Mouse (Mus musculus) MEL (cell line): ENCODE measurements around the gene Atxn10. TPM values are rescaled to one million over a fixed set of nuclear protein-coding genes. Genes with fewer than 3 reads are reported as not detected.
"Not testable (repeated sequence)": the region's sequence is repeated elsewhere in the genome, so short reads cannot be mapped to it uniquely, and the experiment has no call there.

ENCODE experiments used
- DNase-seq: peaks from one replicate; pipeline ENCODE4 v3.0.0; 2011; ENCODE audit warnings: low read depth, low spot score
- H3K27ac ChIP-seq: 2 replicates; pipeline ENCODE4 v1.5.1; 2012; ENCODE audit warnings: low read depth, mild to moderate bottlenecking, control low read depth, low read length, moderate library complexity; ENCODE audit not compliant: control insufficient read depth
- H3K27me3 ChIP-seq, 2 experiments: fragments of 150-350 bp in 1 of 2; sonication (generic) in 1 of 2; 2 replicates each; pipeline ENCODE4 v1.6.1; 2012; ENCODE audit warnings: low read length in 2 of 2, mild to moderate bottlenecking in 2 of 2, improper control_type of control experiment in 1 of 2, moderate library complexity in 1 of 2; ENCODE audit not compliant: insufficient read depth in 2 of 2, control insufficient read depth in 1 of 2
- H3K36me3 ChIP-seq, 2 experiments: 2 replicates each; pipeline ENCODE4 v1.6.1; 2012 to 2014; ENCODE audit warnings: low read length in 2 of 2, improper control_type of control experiment in 1 of 2, inconsistent platforms in 1 of 2, mild to moderate bottlenecking in 1 of 2; ENCODE audit not compliant: insufficient read depth in 2 of 2, control insufficient read depth in 1 of 2
- H3K4me1 ChIP-seq, 2 experiments: fragments of 150-350 bp in 1 of 2; sonication (generic) in 1 of 2; 2 replicates each; pipeline ENCODE4 v1.6.1; 2012; ENCODE audit warnings: low read length in 2 of 2, improper control_type of control experiment in 1 of 2, mild to moderate bottlenecking in 1 of 2; ENCODE audit not compliant: insufficient read depth in 2 of 2, control insufficient read depth in 1 of 2
- H3K4me3 ChIP-seq, 2 experiments: fragments of 150-350 bp in 1 of 2; sonication (generic) in 1 of 2; 2 replicates each; pipeline ENCODE4 v1.5.1; 2012; ENCODE audit warnings: low read depth in 2 of 2, low read length in 2 of 2, mild to moderate bottlenecking in 2 of 2, moderate library complexity in 2 of 2, control low read depth in 1 of 2, improper control_type of control experiment in 1 of 2; ENCODE audit not compliant: control insufficient read depth in 1 of 2, insufficient read depth in 1 of 2
- H3K79me2 ChIP-seq: 2 replicates; pipeline ENCODE4 v1.6.1; 2012; ENCODE audit warnings: mild to moderate bottlenecking, low read length, moderate library complexity; ENCODE audit not compliant: control insufficient read depth, poor library complexity, insufficient read depth
- H3K9ac ChIP-seq: 2 replicates; pipeline ENCODE4 v1.6.1; 2012; ENCODE audit warnings: low read depth, mild to moderate bottlenecking, control low read depth, low read length, moderate library complexity; ENCODE audit not compliant: control insufficient read depth, poor library complexity, severe bottlenecking
- H3K9me3 ChIP-seq: fragments of 150-350 bp; sonication (generic); replicated peaks from 2 replicates; pipeline ENCODE4 v1.6.1; 2012; ENCODE audit warnings: mild to moderate bottlenecking, low read length, improper control_type of control experiment, moderate library complexity; ENCODE audit not compliant: insufficient read depth
- BHLHE40 ChIP-seq: IDR thresholded peaks from 2 replicates; pipeline ENCODE4 v1.6.1; 2012; ENCODE audit warnings: low read depth, mild to moderate bottlenecking, inconsistent platforms, low read length, improper control_type of control experiment, borderline replicate concordance
- CHD2 ChIP-seq: IDR thresholded peaks from 2 replicates; pipeline ENCODE4 v1.6.1; 2011; ENCODE audit warnings: low read length, improper control_type of control experiment
- ETS1 ChIP-seq: IDR thresholded peaks from 2 replicates; pipeline ENCODE4 v1.6.1; 2012; ENCODE audit warnings: low read depth, mild to moderate bottlenecking, inconsistent platforms, low read length, improper control_type of control experiment, moderate library complexity
- HCFC1 ChIP-seq: IDR thresholded peaks from 2 replicates; pipeline ENCODE4 v1.6.1; 2012; ENCODE audit warnings: low read depth, mild to moderate bottlenecking, inconsistent platforms, low read length, improper control_type of control experiment, moderate library complexity
- JUND ChIP-seq: IDR thresholded peaks from 2 replicates; pipeline ENCODE4 v1.6.1; 2011; ENCODE audit warnings: low read depth, mild to moderate bottlenecking, improper control_type of control experiment, low read length
- MAX ChIP-seq: IDR thresholded peaks from 2 replicates; pipeline ENCODE4 v1.6.1; 2011; ENCODE audit warnings: low read length, improper control_type of control experiment
- MXI1 ChIP-seq: IDR thresholded peaks from 2 replicates; pipeline ENCODE4 v1.6.1; 2011; ENCODE audit warnings: mild to moderate bottlenecking, low read depth, low read length, improper control_type of control experiment
- MYB ChIP-seq: IDR thresholded peaks from 2 replicates; pipeline ENCODE4 v1.6.1; 2011; ENCODE audit warnings: mild to moderate bottlenecking, low read depth, low read length, improper control_type of control experiment
- NRF1 ChIP-seq: IDR thresholded peaks from 2 replicates; pipeline ENCODE4 v1.6.1; 2014; ENCODE audit warnings: low read depth, mild to moderate bottlenecking, inconsistent platforms, low read length, improper control_type of control experiment, moderate library complexity; ENCODE audit not compliant: poor library complexity, insufficient read depth, severe bottlenecking
- POLR2A ChIP-seq, 2 experiments: IDR thresholded peaks; 2 replicates each; pipeline ENCODE4 v1.6.1; 2011 to 2012; ENCODE audit warnings: low read length in 2 of 2, mild to moderate bottlenecking in 2 of 2, control low read depth in 1 of 2, improper control_type of control experiment in 1 of 2, low read depth in 1 of 2, moderate library complexity in 1 of 2; ENCODE audit not compliant: control insufficient read depth in 1 of 2, insufficient read depth in 1 of 2, poor library complexity in 1 of 2
- SMC3 ChIP-seq: IDR thresholded peaks from 2 replicates; pipeline ENCODE4 v1.6.1; 2011; ENCODE audit warnings: low read depth, low read length, improper control_type of control experiment
- TAL1 ChIP-seq: IDR thresholded peaks from 2 replicates; pipeline ENCODE4 v1.6.1; 2012; ENCODE audit warnings: mild to moderate bottlenecking, inconsistent platforms, low read length, moderate library complexity, mixed read lengths
- UBTF ChIP-seq: IDR thresholded peaks from 2 replicates; pipeline ENCODE4 v1.6.1; 2012; ENCODE audit warnings: low read depth, mild to moderate bottlenecking, inconsistent platforms, low read length, improper control_type of control experiment, moderate library complexity, borderline replicate concordance; ENCODE audit not compliant: insufficient read depth
- USF1 ChIP-seq: IDR thresholded peaks from 2 replicates; pipeline ENCODE4 v1.6.1; 2014; ENCODE audit warnings: low read depth, mild to moderate bottlenecking, inconsistent platforms, low read length, improper control_type of control experiment, moderate library complexity
- ZKSCAN1 ChIP-seq: IDR thresholded peaks from 2 replicates; pipeline ENCODE4 v1.6.1; 2012; ENCODE audit warnings: low read depth, mild to moderate bottlenecking, inconsistent platforms, low read length, improper control_type of control experiment, moderate library complexity
- ZNF384 ChIP-seq: IDR thresholded peaks from 2 replicates; pipeline ENCODE4 v1.6.1; 2012; ENCODE audit warnings: low read depth, mild to moderate bottlenecking, inconsistent platforms, low read length, improper control_type of control experiment
- polyA plus RNA-seq, 2 experiments: library from polyadenylated mRNA; stranded (reverse) in 1 of 2; unstranded in 1 of 2; fragments of >175 nt in 1 of 2; fragments of >200 nt in 1 of 2; gene quantifications; 2 replicates each; pipeline versions ENCODE4 v1.2.1 to v1.2.4; 2012; ENCODE audit warnings: low replicate concordance in 2 of 2, low read depth in 1 of 2; ENCODE audit not compliant: insufficient read length in 2 of 2, insufficient read depth in 1 of 2, missing spikeins in 1 of 2
- total RNA-seq: library from RNA; depleted of rRNA; stranded (reverse); fragments of 300-350 nt; gene quantifications from 2 replicates; pipeline ENCODE4 v1.2.3, GENCODE M21; 2012

Gene Atxn10
- total and polyA plus RNA-seq, 3 experiments: 24.5 to 75.6 (median 45.0) TPM

DNA sequence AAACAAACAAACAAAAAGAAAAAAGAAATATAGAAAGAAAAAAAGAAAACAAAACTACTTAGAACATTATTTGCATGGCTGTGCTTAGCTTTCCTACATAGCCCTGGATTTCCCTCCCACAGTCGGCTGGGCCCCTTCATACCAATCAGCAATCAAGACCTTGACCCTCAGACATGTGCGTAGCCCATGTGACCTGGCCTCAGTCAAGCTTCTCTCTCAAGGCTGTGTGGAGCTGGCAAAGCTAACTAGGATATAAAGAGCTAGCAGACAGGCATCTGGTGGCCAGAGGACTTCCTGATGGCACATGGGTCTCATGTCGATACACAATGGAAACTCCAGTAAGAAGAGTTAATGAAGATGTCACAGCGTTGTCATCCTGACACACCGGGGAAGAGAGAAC is 6.9 kb upstream of the Atxn10 start:
- no peaks in the 10 kb centered on the region for H3K27me3 ChIP-seq
- peaks cover 0 to 3% of the 10 kb centered on the region in 2 experiments; a peak in 1 of 4 replicates for H3K4me1 ChIP-seq
- H3K4me3 ChIP-seq: no peak overlapping the region
- no peak overlapping the region for H3K9ac ChIP-seq
- H3K27ac ChIP-seq: no peak overlapping the region
- no peak for TF ChIP-seq CHD2
- TF ChIP-seq ETS1: no peak
- TF ChIP-seq BHLHE40: no peak
- no peak for TF ChIP-seq MYB
- TF ChIP-seq NRF1: no peak
- no peak for TF ChIP-seq JUND
- TF ChIP-seq SMC3: no peak
- TF ChIP-seq HCFC1: no peak
- TF ChIP-seq UBTF: no peak
- TF ChIP-seq MXI1: no peak
- TF ChIP-seq USF1: no peak
- TF ChIP-seq ZNF384: no peak
- H3K36me3 ChIP-seq: no peaks in the 10 kb centered on the region
- no peaks in the 10 kb centered on the region for H3K9me3 ChIP-seq
- H3K79me2 ChIP-seq: no peaks in the 10 kb centered on the region
- no peak for DNase-seq

DNA sequence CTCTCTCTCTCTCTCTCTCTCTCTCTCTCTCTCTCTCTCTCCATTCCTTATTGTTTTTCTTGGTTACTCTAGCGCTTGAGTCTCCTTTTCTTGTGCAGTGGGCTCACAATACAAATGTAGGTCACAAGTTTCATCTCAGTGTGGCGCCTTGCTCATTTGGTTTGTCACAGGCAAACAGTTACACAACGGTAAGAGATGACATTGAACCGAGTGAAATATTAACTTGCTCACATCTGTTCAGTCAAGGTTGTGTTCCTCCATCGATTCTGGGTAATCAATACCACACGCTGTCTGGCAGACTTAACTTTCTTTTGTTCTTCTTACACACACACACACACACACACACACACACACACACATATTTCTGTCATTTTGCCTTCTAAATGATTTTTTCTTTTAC is 6.0 kb upstream of the Atxn10 start:
- TF ChIP-seq TAL1 (no peak), POLR2A (IDR thresholded peaks at IDR 0.05; ENCODE audit: control insufficient read depth in 1 of 2, insufficient read depth in 1 of 2, low read depth in 1 of 2, low read length in 2 of 2, poor library complexity in 1 of 2) (no peak), MAX (no peak), ZKSCAN1 (no peak)
- Histone ChIP-seq H3K36me3 (no peaks in the 10 kb centered on the region), H3K9me3 (no peaks in the 10 kb centered on the region), H3K9ac (no peak overlapping the region), H3K4me1 (peaks cover 0 to 3% of the 10 kb centered on the region in 2 experiments; a peak in 1 of 4 replicates), H3K4me3 (no peak overlapping the region), H3K27ac (no peak overlapping the region), H3K27me3 (no peaks in the 10 kb centered on the region), H3K79me2 (no peaks in the 10 kb centered on the region)
- DNase-seq: no peak

DNA sequence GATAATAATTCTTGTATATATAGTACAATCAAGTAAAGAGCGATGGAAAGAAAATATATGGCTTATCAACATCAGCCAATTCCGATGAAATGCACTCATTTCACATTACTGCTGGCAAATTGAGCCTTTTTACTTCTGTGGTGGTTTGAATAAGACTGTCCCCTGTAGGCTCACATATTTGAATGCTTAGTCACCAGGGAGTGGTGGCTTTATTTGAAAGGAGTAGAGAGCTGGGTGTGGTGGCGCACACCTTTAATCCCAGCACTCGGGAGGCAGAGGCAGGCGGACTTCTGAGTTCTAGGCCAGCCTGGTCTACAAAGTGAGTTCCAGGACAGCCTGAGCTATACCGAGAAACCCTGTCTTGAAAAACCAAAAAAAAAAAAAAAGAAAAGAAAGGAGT is 2.5 kb upstream of the Atxn10 start:
- not testable (repeated sequence) for H3K4me3 ChIP-seq, H3K27me3 ChIP-seq, H3K36me3 ChIP-seq, H3K9me3 ChIP-seq, H3K9ac ChIP-seq, H3K27ac ChIP-seq, H3K4me1 ChIP-seq, DNase-seq
- peaks cover 11% of the 10 kb centered on the region for H3K79me2 ChIP-seq
